Mouse (Mus musculus) cerebellum, postnatal 25 days (tissue): ENCODE results near the gene Chsy1.
"Not testable (repeated sequence)": the region's sequence is repeated elsewhere in the genome, so short reads cannot be mapped to it uniquely, and the experiment has no call there.

ENCODE experiments used
- DNase-seq, 2 experiments: peaks; one replicate each; pipeline ENCODE4 v3.0.0; 2021; ENCODE audit warnings: mixed read lengths in 2 of 2

Chsy1 gene

DNA sequence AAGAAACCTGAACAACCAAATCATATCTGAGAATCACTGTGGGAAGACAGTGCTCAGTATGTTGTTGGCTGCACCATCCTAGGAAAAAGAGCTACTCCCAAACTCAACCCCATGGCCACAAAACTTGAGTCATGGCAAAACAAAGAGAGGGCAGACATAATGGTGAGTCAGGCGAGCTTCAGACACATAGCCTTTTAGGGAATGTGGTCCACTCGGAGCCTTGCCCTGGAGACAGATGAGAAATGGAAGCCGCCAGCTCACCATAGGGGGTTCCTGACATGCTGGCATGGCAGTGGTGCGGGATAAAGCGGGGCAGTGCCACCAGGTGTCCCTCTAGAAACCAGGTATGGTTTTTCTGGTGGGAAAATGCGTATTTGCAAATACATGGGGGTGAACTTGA is 68.8 kb downstream of the Chsy1 start:
- DNase-seq: peak in 1 of 2 experiments; percentile 51

DNA sequence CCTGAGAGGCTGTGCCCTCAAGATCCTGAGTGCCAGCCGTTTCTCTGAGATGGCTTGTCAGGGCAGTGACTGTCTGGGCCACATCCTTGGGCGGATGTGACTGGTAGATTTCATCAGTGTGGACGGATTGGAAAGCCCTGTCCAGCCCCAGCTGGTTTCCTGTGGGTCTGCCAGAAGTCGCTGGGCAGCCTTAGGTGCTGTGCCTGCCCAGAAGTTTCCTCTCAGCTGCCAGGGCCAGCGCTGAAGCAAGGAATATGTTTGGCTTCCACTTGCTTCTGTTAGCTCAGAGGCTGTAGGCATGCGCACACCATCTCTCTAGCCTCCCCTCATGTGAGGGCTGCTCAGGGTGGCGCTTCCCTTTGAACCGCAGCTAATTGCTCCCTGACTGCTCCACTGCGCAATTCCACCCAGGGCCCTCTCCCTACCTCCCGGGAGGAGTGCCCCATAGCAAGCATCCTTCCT is 69.8 kb downstream of the Chsy1 start:
- peak in 1 of 2 experiments; percentile 22 for DNase-seq

DNA sequence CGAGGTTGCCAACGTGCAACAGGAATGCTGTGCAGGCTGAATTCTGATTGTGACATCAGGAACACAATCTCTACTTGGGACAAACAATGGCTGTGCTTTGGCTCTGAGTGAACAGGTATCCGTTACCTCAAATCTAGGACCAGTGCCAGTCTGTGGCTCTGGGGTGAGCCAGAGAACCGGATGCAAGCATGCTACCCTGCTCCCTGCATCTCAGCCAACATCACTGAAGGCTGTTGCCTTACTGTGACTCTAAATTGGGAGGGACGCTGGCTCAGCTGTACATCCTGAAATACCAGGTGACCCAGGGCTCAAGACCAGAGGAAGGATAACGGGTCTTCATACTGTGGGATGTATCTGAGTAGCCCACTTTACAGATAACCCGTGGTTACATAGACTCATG is 70.4 kb downstream of the Chsy1 start:
- no peak for DNase-seq

- DNase-seq: no peak
These were observed 70.9 kb downstream of the Chsy1 start for GRCm38 (mm10) chr7:66180260-66180659.

DNA sequence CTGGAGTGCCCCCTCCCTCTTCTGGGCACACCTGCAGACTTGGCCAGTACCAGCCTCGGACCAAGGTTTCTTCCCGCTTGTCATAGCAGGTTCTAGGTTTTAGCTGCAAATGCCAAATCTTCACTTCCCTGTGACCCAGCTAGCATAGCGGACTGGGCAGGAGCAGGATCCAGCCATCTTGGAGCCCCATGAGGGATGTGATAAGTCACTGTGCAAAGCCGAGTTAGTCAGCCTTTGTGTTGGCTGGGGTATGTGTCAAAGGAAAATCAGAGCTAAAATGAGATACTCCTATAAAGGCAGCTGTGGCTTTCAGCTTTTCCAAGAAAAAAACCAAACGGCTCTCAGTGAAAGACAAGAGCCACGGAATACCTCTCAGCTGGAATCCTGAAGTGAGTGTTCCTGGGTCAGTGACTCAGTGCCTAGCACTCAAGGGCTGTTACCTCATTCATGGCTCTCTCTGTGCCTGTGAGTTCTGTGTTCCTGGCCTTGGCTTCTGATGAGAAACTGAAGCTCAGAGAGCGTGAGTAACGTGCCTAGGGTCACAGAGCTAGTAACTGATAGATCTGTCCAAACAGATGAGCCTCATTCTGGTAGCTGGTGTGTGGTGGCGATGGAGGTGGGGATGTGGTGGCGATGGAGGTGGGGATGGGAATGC is 71.5 kb downstream of the Chsy1 start:
- no peak for DNase-seq

DNA sequence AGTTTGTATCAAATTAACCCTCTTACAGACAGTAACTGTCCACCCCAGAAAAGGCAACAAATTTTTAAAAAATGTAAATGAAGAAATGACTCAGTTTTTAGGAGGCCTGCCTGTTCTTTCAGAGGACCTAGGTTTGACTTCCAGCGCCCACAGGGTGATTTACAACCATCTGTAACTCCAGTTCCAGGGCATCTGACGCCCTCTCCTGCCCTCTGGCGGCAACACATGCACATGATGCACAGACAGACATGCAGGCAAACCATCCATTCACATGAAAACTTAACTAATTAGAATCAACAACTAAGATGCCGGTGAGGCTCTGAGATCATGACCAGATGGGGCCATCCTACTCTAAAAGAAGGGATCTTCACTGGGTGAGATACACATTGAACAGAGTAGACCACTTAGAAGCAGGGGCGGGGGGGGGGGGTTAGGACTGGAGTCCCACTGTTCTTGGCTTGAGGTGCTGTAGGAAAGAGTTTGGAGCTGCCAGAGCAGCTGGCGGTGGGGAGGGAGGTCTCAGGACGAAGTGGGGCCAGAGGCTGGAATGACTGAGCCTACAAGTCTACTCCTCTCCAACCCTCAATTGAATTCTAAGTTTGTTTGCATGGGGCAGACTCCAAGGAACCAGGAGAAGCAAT is 72.9 kb downstream of the Chsy1 start:
- no peak for DNase-seq

DNA sequence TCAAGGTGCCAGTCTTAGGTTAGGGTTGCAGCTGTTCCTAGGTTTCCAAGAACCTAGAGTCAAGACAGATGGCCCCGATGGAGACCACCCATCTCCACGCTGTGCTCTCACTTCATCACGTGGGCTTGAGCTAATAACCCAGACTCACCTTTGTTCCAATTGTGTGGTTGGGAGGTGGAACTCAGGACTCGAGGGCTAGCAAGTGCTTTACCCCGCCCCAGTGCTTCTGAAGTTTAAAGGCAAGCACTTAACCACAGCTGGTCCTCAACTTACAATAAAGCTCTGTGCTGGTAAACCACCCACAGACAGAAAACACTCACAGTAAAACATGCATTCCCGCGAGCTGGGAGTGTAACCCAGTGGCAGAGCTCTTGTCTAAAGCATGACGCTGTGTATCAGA is 74.1 kb downstream of the Chsy1 start:
- DNase-seq: no peak

- no peak for DNase-seq
These were observed 74.7 kb downstream of the Chsy1 start for GRCm38 (mm10) chr7:66184026-66184425.

DNA sequence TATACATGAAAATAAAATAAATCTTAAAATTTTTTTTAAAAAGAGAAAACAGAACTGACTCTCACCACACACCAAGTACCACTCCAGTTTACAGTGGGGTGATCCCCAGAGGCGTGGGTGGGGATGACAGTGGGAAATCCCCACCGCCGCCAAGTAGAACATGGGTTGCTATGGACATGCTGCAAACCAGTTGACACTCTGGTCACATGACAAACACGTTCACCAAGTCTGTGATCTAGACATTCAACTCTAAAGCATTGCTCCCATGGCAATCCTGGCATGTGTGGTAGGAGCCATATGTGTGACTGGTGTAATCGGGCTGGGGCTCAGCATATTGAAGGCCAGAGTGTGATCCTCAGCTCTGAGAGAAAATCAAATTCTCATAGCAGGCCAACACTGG is 76.1 kb downstream of the Chsy1 start:
- DNase-seq: no peak

GRCm38 (mm10) chr7:66187581-66188231 is 78.4 kb downstream of the Chsy1 start:
- DNase-seq: peak in 1 of 2 experiments; percentile 26

DNA sequence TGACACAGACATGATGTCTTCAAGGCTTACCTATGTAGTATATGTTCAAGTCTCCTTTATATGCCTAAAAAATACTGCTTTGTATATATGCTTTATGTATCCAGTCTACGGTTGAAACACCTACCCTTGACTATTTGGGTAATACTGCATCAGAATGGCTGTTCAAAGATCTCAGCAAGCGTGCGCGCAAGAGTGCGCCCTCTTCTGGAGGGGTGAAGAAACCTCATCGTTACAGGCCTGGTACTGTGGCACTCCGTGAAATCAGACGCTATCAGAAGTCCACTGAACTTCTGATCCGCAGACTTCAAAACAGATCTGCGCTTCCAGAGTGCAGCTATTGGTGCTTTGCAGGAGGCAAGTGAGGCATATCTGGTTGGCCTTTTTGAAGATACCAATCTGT is 81.1 kb downstream of the Chsy1 start:
- DNase-seq: not testable (repeated sequence)

GRCm38 (mm10) chr7:66194511-66194910 is 85.2 kb downstream of the Chsy1 start:
- no peak for DNase-seq

DNA sequence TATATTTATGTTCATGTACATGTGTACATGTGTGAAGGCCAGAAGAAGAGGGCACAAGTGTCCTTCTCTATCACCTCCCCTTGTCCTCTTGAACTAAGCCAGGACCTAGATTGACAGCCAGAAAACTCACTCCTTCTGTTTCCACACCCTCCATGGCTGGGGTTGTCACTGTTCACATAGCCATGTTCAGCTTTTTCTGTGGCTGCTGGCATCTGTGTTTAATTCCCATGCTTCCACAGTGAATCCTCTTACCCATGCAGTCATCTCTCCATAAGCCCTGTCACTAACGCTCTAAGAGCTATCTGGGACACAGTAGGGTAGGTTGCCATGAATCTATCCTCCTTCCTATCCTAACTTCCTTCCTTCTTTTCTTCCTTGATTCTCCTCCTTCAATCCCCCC is 86.6 kb downstream of the Chsy1 start:
- DNase-seq: no peak

DNA sequence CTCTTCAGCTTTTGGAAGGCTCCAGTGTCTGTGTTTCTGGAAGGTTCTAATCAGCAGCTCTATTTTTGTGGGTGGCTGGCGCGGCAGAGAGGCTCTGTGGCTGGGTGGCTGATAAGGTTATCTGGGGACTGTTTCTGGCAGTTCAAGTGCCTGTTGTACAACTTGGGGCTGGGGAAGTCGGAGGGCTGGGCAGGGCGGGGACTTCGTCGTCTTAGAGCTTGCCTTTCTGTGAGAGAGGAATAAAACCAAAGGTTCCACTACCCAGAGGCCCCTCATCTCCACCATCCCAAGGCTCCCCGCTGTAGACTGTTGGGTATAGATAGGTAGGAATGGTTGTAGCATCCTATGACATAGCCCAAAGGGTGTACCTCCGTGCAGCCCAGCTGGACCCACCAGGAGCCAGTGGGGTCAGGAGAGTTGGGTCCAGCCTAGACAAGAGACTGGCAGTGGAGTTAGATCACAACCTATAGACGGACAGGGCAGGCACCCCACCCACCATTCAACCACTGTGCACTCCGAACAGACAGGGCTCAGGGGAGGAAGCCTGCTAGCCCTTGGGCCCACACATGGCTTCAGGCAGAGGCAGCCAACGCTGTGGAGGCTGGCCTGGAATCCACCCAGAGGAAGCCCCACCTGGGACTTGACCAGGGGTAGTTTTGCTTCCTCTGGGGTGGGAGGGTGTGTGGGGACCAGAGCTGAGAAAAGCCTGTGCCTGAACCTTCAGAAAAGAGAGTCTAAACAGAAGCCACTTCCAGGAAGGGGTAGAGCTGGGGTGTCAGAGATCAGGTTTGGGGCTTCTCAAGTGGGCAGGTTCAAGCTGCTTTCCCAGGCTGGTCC is 87.5 kb downstream of the Chsy1 start:
- no peak for DNase-seq

- DNase-seq: no peak
These were observed 89.1 kb downstream of the Chsy1 start for GRCm38 (mm10) chr7:66198416-66198815.

DNA sequence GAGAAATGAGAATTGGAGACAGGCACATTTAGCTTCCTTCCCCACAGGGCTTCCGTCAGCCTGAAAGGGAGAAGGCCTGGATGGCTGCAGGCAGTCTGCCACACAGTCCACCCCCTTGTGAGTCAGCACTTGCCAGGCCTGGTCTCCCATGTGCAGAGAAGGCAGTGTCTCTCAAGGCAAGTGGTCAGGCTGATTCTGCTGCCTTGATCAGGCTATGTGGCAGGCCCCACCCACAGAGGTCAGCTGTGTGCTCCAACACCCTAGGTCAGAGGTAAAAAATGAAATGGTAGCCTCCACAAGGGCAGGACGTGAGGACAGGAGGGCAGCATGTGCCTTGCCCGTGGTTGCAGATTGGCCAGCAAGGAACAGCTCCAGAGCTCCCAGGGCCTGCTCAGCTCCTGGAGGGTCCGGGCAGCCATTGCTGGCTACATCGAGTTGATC is 90.1 kb downstream of the Chsy1 start:
- DNase-seq: no peak

GRCm38 (mm10) chr7:66200383-66200782 is 91.1 kb downstream of the Chsy1 start:
- no peak for DNase-seq

DNA sequence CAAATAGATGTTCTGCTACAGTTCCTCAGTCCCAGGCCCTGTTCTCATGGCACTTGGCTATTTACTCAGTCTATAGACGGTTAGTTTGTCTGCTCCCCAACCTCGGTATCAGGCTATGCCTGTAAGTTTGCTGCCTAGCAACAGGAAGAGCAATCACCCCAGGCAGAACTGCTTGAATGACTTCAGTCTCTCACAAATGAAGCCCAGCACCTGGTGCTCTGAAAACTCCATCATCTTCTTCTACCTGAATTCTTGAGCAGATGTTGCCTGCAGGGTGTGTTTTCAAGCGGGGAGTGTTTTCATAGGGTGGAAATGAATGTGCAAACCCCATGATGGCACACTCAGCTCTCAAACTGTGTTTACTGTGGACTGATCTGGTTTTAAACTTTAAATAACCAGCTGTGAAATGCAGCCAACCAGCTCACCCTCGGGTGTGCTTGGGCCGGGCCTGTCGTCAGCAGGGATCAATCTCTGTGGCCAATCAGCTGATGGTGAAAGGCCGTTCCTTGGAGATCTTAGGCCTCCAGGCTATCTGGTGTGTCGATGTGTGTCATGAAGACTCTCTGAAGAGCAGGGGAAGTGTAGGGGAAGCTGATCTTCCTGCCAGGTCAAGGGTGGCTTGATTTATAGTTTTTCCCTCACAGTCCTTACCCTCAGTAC is 91.6 kb downstream of the Chsy1 start:
- DNase-seq: no peak

DNA sequence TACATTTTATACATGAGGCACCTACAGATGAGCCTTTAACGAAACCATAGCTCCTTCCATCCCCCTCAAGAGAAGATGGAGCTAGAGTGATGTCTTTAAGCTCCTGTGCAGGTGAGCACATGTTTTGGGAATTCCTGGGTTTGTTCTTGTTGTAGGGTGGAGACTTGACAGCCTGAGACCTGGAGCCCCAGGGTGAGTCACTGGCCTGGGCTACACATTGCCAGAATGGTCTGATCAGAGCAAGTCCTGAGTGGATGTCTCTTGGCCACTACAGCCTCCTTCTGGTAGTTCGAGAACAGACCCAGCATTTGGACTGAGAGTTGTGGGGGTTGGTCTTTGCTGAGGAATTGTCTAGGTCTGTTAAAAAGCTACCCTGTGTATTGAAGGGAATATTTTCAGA is 92.3 kb downstream of the Chsy1 start:
- DNase-seq: no peak

DNA sequence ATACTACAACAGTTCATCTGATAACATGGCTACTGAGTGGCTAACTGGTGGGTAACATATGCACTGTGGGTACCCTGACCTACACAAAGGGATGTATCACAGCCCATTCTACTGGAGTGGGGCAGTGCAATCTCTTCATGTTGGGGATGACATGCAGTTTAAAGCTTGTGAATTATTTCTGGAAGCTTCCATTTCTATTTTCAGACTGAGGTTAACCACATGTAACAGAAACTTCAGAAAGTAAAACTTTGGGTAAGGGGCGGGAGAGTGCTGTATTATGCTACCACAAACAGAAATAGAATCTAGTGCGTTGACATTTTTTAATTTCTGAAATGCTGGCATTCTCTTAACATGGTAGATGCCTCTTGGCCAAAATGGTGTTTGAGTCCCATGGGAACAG is 100.6 kb downstream of the Chsy1 start:
- no peak for DNase-seq

DNA sequence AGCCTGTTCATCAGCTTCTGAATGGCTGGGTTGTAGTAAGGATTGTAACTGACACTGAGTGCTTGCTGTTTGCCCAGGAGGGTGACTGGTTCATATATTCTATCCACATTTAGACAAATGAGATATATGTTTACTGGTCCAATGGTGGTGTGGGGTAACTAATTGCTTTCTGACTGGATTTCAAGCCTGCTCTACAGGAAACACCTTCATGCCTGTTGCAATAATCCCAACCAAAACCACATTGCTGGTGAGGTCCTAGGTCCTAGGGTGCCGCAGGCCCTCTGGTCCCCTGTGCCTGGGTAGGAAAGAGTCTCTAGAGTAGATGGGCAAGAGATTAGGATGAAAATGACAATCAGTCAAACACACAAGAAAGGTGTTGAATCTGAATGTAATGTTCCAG is 103.6 kb downstream of the Chsy1 start:
- DNase-seq: no peak

DNA sequence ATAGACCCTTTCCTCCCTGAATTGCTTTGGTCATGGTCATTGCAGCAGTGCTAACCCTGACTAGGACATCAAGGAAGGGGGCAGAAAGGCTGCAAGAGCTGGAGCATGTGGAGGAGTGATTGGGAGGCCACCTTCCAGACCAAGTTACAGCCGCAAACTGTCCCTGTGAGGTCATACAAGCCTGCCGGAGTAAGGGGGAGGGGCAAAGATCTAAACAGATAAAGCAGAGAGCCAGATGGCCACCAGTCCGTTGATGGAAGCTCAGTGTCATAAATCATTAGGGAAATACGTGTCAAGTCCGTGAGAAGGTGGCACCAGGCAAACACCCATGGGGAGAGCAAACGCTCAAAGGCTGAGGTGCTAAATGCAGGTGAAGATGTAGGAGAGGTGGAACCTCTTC is 105.2 kb downstream of the Chsy1 start:
- DNase-seq: peak in 1 of 2 experiments; percentile 17

DNA sequence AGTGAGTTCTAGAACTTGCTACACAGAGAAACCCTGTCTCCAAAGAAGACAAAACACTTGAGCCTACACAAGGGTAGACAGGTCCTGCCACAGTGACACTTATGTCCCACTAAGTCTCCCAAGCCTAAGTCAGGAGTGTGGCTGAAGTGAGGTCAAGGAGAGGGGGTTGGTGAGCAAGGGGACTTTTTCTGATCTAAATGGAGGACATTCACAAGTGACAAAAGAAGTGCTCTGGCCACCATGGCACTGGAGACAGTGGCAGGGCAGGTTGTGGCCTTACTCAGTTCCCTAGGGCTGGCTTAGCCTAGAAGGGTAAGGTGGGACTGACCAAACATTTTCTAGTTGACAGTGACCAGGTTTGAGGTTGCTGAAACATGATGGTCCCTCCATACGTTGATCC is 106.6 kb downstream of the Chsy1 start:
- DNase-seq: no peak
